Mouse (Mus musculus) midbrain, embryonic 16.5 days (tissue): ENCODE measurements around the gene Acoxl. TPM values are rescaled to one million over a fixed set of nuclear protein-coding genes. Genes with fewer than 3 reads are reported as not detected.

ENCODE experiments used
- ATAC-seq: fragments of 200-750 bp; cut with Nextera tagmentation; 2 replicates; pipeline ENCODE4 v1.8.0; 2017; ENCODE audit warnings: moderate TSS enrichment
- H3K27ac ChIP-seq: fragments of 300-500 bp; sonication (generic); 2 replicates; pipeline ENCODE4 v1.5.1; 2014; ENCODE audit warnings: mild to moderate bottlenecking, low read length, mixed read lengths
- H3K27me3 ChIP-seq: fragments of 300-500 bp; sonication (generic); 2 replicates; pipeline ENCODE4 v1.6.1; 2014; ENCODE audit warnings: low read depth, low read length, mixed read lengths; ENCODE audit not compliant: control insufficient read depth, insufficient read depth
- H3K36me3 ChIP-seq: fragments of 300-500 bp; sonication (generic); 2 replicates; pipeline ENCODE4 v1.6.1; 2014; ENCODE audit warnings: mild to moderate bottlenecking, low read length, moderate library complexity, mixed read lengths; ENCODE audit not compliant: control insufficient read depth, insufficient read depth
- H3K4me1 ChIP-seq: fragments of 300-500 bp; sonication (generic); 2 replicates; pipeline ENCODE4 v1.6.1; 2014; ENCODE audit warnings: mild to moderate bottlenecking, low read length, mixed read lengths; ENCODE audit not compliant: control insufficient read depth, insufficient read depth
- H3K4me2 ChIP-seq: fragments of 300-500 bp; sonication (generic); 2 replicates; pipeline ENCODE4 v1.6.1; 2014; ENCODE audit warnings: mild to moderate bottlenecking, low read length, mixed read lengths
- H3K4me3 ChIP-seq: fragments of 300-500 bp; sonication (generic); 2 replicates; pipeline ENCODE4 v1.5.1; 2014; ENCODE audit warnings: low read depth, mild to moderate bottlenecking, low read length, moderate library complexity, mixed read lengths
- H3K9ac ChIP-seq: fragments of 300-500 bp; sonication (generic); 2 replicates; pipeline ENCODE4 v1.6.1; 2014; ENCODE audit warnings: low read depth, low read length, mixed read lengths
- H3K9me3 ChIP-seq: fragments of 300-500 bp; sonication (generic); replicated peaks from 2 replicates; pipeline ENCODE4 v1.6.1; 2014; ENCODE audit warnings: mild to moderate bottlenecking, low read length, mixed read lengths; ENCODE audit not compliant: control insufficient read depth, poor library complexity, severe bottlenecking
- WGBS: fragments of 180-500 bp; shearing (Covaris S2); extraction: QIAGEN DNeasy Blood & Tissue Kit; methylation state at CpG from one replicate; pipeline ENCODE4 v1.1.7; 2014; 5-methylcytosine and 5-hydroxymethylcytosine counted together
- polyA plus RNA-seq: library from polyadenylated mRNA; unstranded; fragments of >200 nt; fragmentation: Nextera tagmentation; extraction: Ambion mirVana; gene quantifications from 2 replicates; pipeline ENCODE4 v1.2.1, GENCODE M21; 2015

Acoxl gene
- polyA plus RNA-seq, 1 experiment from 2014 or later, result not detected

GRCm38 (mm10) chr2:128084607-128085006 lies 245.9 kb downstream of the Acoxl start:
- 0 out of 2 replicates have a peak, but pooled peaks cover under 1% of the 10 kb centered on the region for H3K4me1 ChIP-seq
- no peak for ATAC-seq
- 90% methylated on average over 5 of the region's 5 CpGs for WGBS

GRCm38 (mm10) chr2:128085481-128085880 lies 246.8 kb downstream of the Acoxl start:
- WGBS, result 93% methylated on average over 1 of the region's 1 CpGs
- no peak overlapping the region for H3K4me3 ChIP-seq
- no peak overlapping the region for H3K27ac ChIP-seq
- H3K36me3 ChIP-seq, result no peaks in the 10 kb centered on the region
- no peaks in the 10 kb centered on the region for H3K9me3 ChIP-seq
- H3K4me2 ChIP-seq, result no peak overlapping the region
- no peaks in the 10 kb centered on the region for H3K27me3 ChIP-seq
- no peak overlapping the region for H3K9ac ChIP-seq
- ATAC-seq, result no peak
- no peaks in the 10 kb centered on the region for H3K4me1 ChIP-seq

More at GRCm38 (mm10) chr2:128084607-128085006, 245.9 kb downstream of the Acoxl start:
- Histone ChIP-seq H3K4me3 (no peak overlapping the region), H3K27ac (no peak overlapping the region), H3K9me3 (no peaks in the 10 kb centered on the region), H3K36me3 (no peaks in the 10 kb centered on the region), H3K27me3 (no peaks in the 10 kb centered on the region), H3K4me2 (no peak overlapping the region), H3K9ac (no peak overlapping the region)

- Histone ChIP-seq H3K4me1 (no peaks in the 10 kb centered on the region), H3K9me3 (no peaks in the 10 kb centered on the region), H3K27me3 (no peaks in the 10 kb centered on the region), H3K9ac (no peak overlapping the region), H3K4me2 (no peak overlapping the region), H3K36me3 (no peaks in the 10 kb centered on the region), H3K4me3 (no peak overlapping the region), H3K27ac (no peak overlapping the region)
- WGBS, result 66% methylated on average over 14 of the region's 14 CpGs
- no peak for ATAC-seq
These were observed 247.7 kb downstream of the Acoxl start for GRCm38 (mm10) chr2:128086301-128086886.

- Histone ChIP-seq H3K36me3 (no peaks in the 10 kb centered on the region), H3K9ac (no peak overlapping the region)
These were observed 248.4 kb downstream of the Acoxl start for GRCm38 (mm10) chr2:128086996-128087526.

GRCm38 (mm10) chr2:128087798-128088545 lies 249.3 kb downstream of the Acoxl start:
- Histone ChIP-seq H3K27me3 (no peaks in the 10 kb centered on the region), H3K27ac (no peak overlapping the region), H3K4me3 (no peak overlapping the region), H3K4me1 (no peaks in the 10 kb centered on the region), H3K36me3 (no peaks in the 10 kb centered on the region), H3K9ac (no peak overlapping the region), H3K4me2 (no peak overlapping the region), H3K9me3 (no peaks in the 10 kb centered on the region)
- no peak for ATAC-seq
- WGBS, result 89% methylated on average over 8 of the region's 8 CpGs

More at GRCm38 (mm10) chr2:128086996-128087526, 248.4 kb downstream of the Acoxl start:
- Histone ChIP-seq H3K27ac (no peak overlapping the region), H3K9me3 (no peaks in the 10 kb centered on the region), H3K4me3 (no peak overlapping the region), H3K4me2 (no peak overlapping the region), H3K4me1 (no peaks in the 10 kb centered on the region), H3K27me3 (no peaks in the 10 kb centered on the region)
- ATAC-seq, result no peak
- WGBS, result 88% methylated on average over 7 of the region's 7 CpGs

GRCm38 (mm10) chr2:128090283-128090885 lies 251.7 kb downstream of the Acoxl start:
- Histone ChIP-seq H3K27ac (no peak overlapping the region), H3K4me2 (no peak overlapping the region), H3K9me3 (no peaks in the 10 kb centered on the region), H3K4me1 (no peaks in the 10 kb centered on the region), H3K27me3 (no peaks in the 10 kb centered on the region), H3K9ac (no peak overlapping the region), H3K4me3 (no peak overlapping the region), H3K36me3 (no peaks in the 10 kb centered on the region)
- no peak for ATAC-seq
- 93% methylated on average over 6 of the region's 6 CpGs for WGBS

- Histone ChIP-seq H3K4me3 (no peak overlapping the region), H3K36me3 (no peaks in the 10 kb centered on the region), H3K27ac (no peak overlapping the region), H3K9me3 (no peaks in the 10 kb centered on the region), H3K4me2 (no peak overlapping the region), H3K4me1 (no peaks in the 10 kb centered on the region), H3K27me3 (no peaks in the 10 kb centered on the region), H3K9ac (no peak overlapping the region)
- no peak for ATAC-seq
- 38% methylated on average over 11 of the region's 11 CpGs for WGBS
These were observed 253.0 kb downstream of the Acoxl start for GRCm38 (mm10) chr2:128091431-128092369.

GRCm38 (mm10) chr2:128092451-128092850 lies 253.8 kb downstream of the Acoxl start:
- Histone ChIP-seq H3K36me3 (no peaks in the 10 kb centered on the region), H3K27me3 (no peaks in the 10 kb centered on the region), H3K9ac (no peak overlapping the region), H3K4me1 (no peaks in the 10 kb centered on the region), H3K4me2 (no peak overlapping the region), H3K27ac (no peak overlapping the region), H3K4me3 (no peak overlapping the region), H3K9me3 (no peaks in the 10 kb centered on the region)
- no peak for ATAC-seq
- WGBS, result 38% methylated on average over 2 of the region's 2 CpGs
